Mouse (Mus musculus): Measurements from ENCODE around the gene Mfap3l. TPM values are rescaled to one million over a fixed set of nuclear protein-coding genes. Genes with fewer than 3 reads are reported as not detected.

Gene Mfap3l
- 2.9 and 3.2 TPM in 2 replicates for polyA plus RNA-seq (2015; fragmentation: Nextera tagmentation; extraction: Ambion mirVana)

GRCm38 (mm10) chr8:60632250-60632932 lies at the start of gene Mfap3l:
Gene Mfap3l, plus strand, starts transcription at chr8:60632827.

Other genes starting within 250 kb of the Mfap3l start
- not detected in 2 replicates for gene Gm10283, start 129.6 kb upstream of the Mfap3l start, polyA plus RNA-seq (2015; fragmentation: Nextera tagmentation; extraction: Ambion mirVana)
- gene Aadat, start 126.9 kb upstream of the Mfap3l start, polyA plus RNA-seq (2015; fragmentation: Nextera tagmentation; extraction: Ambion mirVana): 0.17 and 0.22 TPM in 2 replicates

Measured in skeletal muscle tissue, postnatal 0 days (tissue).